Mouse (Mus musculus) embryo, embryonic 9.5 days (tissue): ENCODE data around the gene Mybph.

ENCODE experiments used
- DNase-seq: peaks from one replicate; pipeline ENCODE4 v3.0.0-alpha.2; 2017; ENCODE audit errors: extremely low spot score

The Mybph gene

DNA sequence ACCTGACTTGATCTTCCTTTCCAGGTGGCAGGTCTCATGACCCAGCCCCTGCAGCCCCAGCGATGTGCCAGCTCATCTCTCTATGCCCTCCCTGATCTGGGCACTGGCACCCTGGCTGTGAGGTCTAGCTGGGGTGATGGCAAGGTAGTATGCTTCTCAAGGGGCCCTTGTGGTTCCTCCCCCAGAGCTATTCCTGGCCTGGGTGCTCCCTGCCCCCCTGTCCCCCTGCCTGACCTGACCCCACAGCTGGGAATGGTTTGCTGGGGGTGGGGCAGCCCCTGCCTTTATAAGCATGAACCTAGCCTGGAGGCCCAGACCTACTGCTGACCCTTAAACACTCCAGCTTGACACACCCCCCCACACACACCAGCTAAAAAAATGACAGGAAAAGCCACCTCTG is at the start of gene Mybph:
Gene Mybph, plus strand, starts transcription at position 323 of the 400 bp plus-strand sequence.
- DNase-seq = no peak

- no peak for DNase-seq
Measured at GRCm38 (mm10) chr1:134146066-134146465, 47.2 kb upstream of the Mybph start.

- no peak for DNase-seq
Measured at GRCm38 (mm10) chr1:134150076-134150475, 43.2 kb upstream of the Mybph start.

GRCm38 (mm10) chr1:134150745-134151144 is 42.5 kb upstream of the Mybph start:
- no peak for DNase-seq

DNA sequence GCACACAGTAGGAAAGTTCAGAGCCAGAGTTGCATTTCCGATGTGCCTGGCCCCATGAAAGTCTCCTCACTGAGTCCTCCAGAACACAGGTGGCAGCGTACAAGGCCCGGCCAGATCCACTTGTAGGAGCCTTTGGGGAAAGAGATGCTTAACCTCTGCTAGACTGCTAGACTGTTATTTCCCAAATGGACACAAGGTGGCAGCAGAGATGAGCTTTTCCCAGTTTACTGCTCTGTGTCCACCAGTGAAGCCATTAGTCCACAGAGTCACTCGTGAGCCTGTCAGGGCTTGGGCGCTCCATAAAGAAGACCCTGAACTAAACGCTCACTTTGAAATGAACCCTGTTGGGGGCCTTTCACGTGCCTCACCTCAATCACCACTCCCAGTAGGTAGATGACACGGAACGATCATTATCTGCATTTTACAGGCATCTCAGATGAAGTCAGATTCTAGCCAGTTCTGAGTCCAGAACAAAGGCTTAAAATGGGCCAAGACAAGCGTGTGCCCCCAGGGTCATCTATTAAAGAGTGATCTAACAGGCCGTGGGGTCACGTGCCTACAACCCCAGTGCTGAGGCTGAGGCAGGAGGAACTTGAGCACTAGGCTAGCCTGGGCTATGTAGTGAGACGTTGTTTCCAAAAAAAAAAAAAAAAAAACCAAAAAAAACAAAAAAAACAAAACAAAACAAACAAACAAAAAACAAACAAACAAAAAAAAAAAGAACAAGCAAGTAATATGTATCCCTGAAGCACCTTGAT is 41.4 kb upstream of the Mybph start:
- peak; percentile 87 for DNase-seq

DNA sequence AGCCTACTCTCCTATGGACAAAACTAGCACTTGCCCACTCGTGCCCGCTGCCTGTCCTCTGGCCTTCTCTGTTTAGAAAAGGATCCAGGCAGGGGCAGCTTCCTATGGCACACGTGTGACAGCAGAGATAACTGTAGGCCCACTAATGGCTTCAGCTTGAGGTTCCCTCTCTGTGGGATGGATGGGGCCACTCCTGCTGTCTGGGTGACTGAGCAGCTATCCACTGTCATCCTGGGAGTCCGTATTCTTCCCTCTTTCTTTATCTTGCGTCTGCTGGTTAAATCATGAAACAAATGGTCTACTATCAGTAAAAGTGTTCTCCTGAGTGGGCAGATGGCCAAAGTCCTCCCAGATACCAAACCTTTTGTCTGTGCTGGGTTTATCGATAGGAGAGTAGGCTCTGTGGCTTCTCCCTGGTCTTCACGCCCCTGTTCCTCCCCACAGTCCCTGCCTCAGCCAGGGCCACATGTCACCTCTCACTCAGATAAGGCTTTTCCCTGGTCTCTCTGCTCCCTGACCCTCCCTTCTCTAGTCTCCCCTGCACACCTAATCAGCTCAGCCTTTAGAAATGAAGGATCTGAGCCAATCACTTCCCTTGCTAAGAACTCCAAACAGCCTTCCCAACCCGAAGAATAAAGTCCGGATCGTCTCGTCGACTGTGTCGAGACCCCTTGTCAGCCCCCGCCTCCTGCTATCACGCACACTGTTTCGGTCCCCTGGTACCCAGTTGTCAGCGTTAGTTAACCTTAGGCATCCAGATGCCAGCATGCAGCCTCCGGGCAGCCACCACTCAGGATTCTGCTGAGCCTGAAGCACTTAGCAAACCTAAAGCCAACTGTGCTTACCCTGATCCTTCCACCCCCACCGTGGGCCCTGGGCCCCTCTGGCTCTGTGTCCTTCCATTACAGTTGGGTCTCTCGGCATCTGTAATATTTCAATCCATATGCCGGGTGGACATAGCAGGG is 40.3 kb upstream of the Mybph start:
- DNase-seq = no peak

- no peak for DNase-seq
Measured at GRCm38 (mm10) chr1:134154121-134154520, 39.1 kb upstream of the Mybph start.

DNA sequence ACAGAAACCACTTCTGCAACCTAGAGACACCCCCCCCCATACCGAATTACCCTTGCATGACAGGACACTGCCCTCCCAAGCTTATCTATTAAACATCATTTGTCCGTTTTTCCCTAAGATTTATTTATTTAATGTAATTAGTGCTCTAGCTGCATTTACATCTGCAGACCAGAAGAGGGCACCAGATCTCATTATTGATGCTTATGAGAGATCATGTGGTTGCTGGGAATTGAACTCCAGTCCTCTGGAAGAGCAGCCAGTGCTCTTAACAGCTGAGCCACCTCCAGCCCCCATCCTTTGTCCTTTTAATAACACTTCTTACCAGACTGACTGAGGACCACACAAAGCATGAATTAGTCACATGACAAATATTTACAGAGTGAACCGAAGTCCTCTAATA is 38.6 kb upstream of the Mybph start:
- DNase-seq = no peak

GRCm38 (mm10) chr1:134160404-134160803 is 32.8 kb upstream of the Mybph start:
- no peak for DNase-seq

DNA sequence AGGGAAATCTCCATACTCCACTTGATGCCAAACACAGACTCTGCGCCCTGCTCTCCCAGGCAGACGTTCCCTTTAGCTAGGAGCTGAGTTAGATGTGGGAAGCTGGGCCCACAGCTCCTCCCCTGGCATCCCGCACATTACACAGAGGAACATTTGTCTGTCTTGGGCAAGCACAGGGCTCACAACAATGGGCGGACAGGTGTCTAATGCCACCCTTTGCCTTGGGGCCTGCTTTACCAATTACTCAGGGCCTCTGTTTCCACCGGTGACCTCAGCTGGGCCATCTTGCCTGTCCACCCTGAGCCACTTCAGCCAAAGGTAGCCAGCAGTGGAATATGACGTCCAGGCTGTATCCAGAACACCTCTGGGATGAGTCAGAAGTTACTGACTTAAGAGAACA is 31.8 kb upstream of the Mybph start:
- DNase-seq = no peak

- DNase-seq = no peak
Measured at GRCm38 (mm10) chr1:134162510-134163225, 30.6 kb upstream of the Mybph start.

DNA sequence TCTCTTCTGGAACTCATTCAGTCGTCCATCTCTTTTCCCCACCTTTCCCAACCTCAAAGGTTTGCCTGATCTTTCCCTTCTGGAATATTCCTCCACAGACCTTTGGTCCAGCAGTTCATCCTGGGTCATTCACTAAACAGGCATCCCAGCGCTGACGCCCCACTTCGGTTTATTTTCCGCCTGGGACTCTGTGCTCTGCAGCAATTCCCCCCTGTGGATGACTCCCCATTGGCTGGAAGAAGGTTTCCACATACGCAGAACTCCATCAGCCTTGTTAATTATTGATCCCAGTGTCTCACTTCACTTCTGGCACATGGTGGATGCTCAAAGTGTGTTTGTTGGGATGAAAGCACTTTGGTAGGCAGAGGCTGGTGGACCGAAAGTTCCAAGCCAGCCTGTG is 29.8 kb upstream of the Mybph start:
- no peak for DNase-seq

DNA sequence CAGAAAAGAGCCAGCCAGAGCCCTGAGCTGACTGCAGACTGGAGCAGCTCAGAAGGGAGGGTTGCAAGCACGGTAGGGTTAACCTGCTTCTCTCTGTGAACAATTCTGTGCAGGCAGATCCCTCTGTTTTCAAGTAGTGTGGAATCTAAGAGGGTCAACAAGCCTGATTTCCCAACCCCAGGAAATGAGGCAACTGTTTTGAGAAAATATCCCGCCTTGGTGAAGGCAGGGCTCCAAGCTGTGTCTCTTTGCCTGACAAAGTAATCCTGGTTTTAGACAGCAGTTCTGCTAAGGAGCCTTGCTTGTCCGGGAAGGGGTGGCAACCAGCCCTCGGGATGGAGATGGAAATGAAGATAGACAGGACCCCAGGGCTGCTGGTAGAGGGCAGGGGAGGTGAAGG is 28.8 kb upstream of the Mybph start:
- DNase-seq = no peak

DNA sequence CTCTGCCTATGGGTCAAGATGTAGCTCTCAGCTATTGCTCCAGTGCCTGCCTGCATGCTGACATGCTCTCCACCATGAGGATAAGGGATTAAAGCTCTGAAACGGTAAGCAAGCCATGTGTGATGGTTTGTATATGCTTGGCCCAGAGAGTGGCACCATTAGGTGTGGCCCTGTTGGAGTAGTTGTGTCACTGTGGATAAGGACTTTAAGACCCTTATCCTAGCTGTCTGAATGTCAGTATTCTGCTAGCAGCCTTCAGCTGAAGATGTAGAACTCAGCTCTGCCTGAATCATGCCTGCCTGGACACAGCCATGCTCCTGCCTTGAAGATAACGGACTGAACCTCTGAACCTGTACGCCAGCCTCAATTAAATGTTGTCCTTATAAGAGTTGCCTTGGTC is 26.7 kb upstream of the Mybph start:
- DNase-seq = no peak

GRCm38 (mm10) chr1:134167416-134168305 is 25.6 kb upstream of the Mybph start:
- no peak for DNase-seq

DNA sequence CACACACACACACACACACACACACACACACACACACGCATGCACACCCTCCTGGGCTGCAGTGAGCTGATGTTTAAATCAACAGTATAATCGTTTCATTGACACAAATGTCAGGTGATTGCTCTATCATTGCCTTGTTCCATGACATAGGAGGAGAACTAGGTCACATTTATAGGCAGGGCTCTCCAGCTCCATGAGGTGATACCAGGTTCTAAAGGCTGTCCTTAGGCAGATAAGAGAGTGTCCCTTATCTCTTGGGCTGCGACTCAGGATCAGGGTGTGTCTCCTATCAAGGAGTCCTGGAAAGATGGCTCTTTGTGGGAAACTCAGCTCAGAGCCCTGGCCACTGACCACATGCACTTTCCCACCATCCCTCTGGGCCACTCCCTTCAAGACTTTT is 24.7 kb upstream of the Mybph start:
- no peak for DNase-seq

DNA sequence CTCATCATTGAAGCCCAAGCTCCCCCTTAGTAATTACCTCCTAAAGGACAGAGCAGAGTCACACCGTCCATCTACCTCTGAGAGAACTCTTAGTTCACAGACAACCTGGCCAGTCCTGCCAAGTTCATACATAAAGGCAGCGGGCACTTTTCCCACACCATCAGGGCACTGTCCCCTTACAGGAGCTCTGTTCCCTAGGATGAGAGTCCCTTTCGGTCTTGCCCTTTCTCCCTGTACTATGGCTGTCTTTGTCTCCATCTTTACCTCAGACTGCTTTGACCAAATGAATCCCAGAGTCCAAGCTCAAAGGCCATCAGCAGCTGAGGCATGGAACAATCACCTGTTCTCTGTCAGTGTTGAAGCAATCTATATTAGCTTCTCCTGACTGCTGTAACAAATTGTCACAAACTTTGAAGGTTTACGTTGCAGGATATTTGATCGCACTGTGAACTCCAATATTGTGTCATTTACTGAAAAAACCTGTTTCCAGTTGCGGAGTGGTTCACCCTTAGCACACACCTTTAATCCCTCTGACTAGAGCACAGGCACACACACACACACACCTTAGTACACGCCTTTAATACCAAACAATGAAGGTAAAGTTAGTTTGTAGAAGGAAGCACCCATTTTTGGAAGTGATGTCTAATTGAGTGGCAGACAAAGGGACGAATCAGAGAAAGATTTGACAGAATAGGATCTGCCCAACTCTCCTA is 24.1 kb upstream of the Mybph start:
- no peak for DNase-seq

GRCm38 (mm10) chr1:134173081-134173480 is 20.2 kb upstream of the Mybph start:
- DNase-seq = no peak

GRCm38 (mm10) chr1:134177976-134178375 is 15.3 kb upstream of the Mybph start:
- DNase-seq = no peak

DNA sequence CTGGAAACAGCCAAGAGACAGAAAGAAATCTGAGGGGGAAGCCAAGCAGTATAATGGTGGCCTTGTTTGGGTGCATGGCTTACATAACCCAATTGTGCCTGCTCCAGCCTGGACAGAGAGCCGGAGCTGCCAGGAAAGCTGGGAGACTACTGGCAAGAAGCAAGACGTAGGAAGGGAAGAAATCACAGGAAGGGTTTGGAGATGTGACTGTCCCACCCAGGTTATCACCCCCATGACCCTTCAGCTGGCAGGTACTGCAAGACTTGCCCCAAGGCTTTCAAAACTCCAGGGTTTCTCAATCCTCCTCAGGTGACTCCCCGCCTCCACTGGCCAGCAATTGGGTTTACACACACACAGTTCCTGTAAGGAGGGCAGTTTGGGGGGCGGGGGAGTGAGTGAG is 11.2 kb upstream of the Mybph start, which contains the start of gene Chil1:
Gene Chil1, plus strand, starts transcription at position 152 of the 400 bp plus-strand sequence.
- no peak for DNase-seq
